Mouse (Mus musculus): Measurements from ENCODE around the gene Aggf1. TPM values are rescaled to one million over a fixed set of nuclear protein-coding genes. Genes with fewer than 3 reads are reported as not detected.

Aggf1 gene
- polyA plus RNA-seq, 1 experiment from 2014 or later = 30.2 TPM

DNA sequence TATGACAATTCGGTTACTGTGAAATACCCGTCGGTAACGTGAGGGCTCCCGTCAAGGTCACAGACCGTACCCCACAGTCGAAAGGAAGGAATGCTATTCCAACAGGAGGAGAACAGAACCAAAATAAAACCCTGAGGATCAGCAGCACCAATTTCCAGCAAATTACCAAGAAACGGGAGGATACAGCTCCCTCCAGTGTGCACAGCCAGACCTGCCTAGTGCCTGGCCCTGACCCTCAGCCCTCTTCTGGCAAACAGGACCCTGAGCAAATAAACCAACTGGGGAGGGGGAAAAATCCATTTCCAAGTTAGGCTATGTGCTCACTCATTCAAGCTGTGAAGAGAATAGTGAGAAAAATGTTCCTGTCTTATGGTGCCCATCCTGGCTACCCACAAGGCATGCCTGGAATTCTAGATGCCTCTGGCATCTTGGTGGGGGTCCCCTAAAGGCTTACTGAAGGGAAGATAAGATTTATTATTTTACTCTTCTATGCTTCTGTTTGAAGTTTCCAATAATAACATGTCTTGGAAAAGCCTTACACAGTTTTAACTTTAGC, 68.0 kb downstream of the Aggf1 start:
- 62% methylated on average over 8 of the region's 8 CpGs for WGBS
- H3K36me3 ChIP-seq (ENCODE audit: control insufficient read depth, insufficient read depth, low read length) = no peaks in the 10 kb centered on the region
- no peak overlapping the region for H3K4me3 ChIP-seq (ENCODE audit: low read depth, low read length)
- no peak overlapping the region for H3K4me2 ChIP-seq (ENCODE audit: low read depth, low read length)
- no peak overlapping the region for H3K9ac ChIP-seq (ENCODE audit: low read depth, low read length)
- no peak overlapping the region for H3K27ac ChIP-seq (replicated peaks; ENCODE audit: low read depth, low read length)
- DNase-seq (ENCODE audit: low spot score) (no peak), ATAC-seq (ENCODE audit: low read depth) (no peak)
- H3K9me3 ChIP-seq (ENCODE audit: control insufficient read depth, low read length) = no peaks in the 10 kb centered on the region
- H3K27me3 ChIP-seq (replicated peaks; ENCODE audit: control insufficient read depth, insufficient read depth, low read length) = no peaks in the 10 kb centered on the region
- no peaks in the 10 kb centered on the region for H3K4me1 ChIP-seq (ENCODE audit: control insufficient read depth, insufficient read depth, low read length)

DNA sequence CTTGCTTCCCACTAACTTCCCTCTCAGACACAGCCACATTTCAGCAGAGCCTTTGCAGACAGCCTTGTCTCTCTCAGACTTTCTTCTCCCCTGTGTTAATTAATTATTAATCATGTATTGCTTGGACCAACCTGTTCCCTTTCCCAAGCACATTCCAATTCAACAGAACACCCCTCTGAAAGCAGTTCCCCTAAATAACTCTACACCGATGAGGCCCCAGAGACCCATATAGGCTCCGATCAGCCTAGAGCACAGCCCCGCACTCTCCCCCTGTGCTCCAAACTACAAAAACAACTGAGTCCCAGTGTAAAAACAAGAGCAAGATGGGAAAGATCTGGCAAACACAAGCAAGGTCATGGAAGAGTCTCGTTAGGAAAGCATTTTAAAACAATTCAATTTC, 68.6 kb downstream of the Aggf1 start:
- no peak overlapping the region for H3K9ac ChIP-seq (ENCODE audit: low read depth, low read length)
- no peaks in the 10 kb centered on the region for H3K4me1 ChIP-seq (ENCODE audit: control insufficient read depth, insufficient read depth, low read length)
- no peak for DNase-seq (ENCODE audit: low spot score)
- H3K4me2 ChIP-seq (ENCODE audit: low read depth, low read length) = no peak overlapping the region
- H3K9me3 ChIP-seq (ENCODE audit: control insufficient read depth, low read length) = no peaks in the 10 kb centered on the region
- WGBS = 61% methylated on average over 4 of the region's 4 CpGs
- no peak for ATAC-seq (ENCODE audit: low read depth)
- no peak overlapping the region for H3K4me3 ChIP-seq (ENCODE audit: low read depth, low read length)
- no peaks in the 10 kb centered on the region for H3K36me3 ChIP-seq (ENCODE audit: control insufficient read depth, insufficient read depth, low read length)
- H3K27ac ChIP-seq (replicated peaks; ENCODE audit: low read depth, low read length) = no peak overlapping the region
- no peaks in the 10 kb centered on the region for H3K27me3 ChIP-seq (replicated peaks; ENCODE audit: control insufficient read depth, insufficient read depth, low read length)

Other genes with a start within 250 kb of the Aggf1 start
- 4.4 and 4.7 TPM in 2 replicates for gene Pde8b, start 125.0 kb downstream of the Aggf1 start, polyA plus RNA-seq (2014; fragmentation: Nextera tagmentation; extraction: Ambion mirVana)
- 48.4 and 63.6 TPM in 2 replicates for gene Zbed3, start 51.7 kb downstream of the Aggf1 start, polyA plus RNA-seq (2014; fragmentation: Nextera tagmentation; extraction: Ambion mirVana)
- gene Crhbp, start 69.6 kb upstream of the Aggf1 start, polyA plus RNA-seq (2014; fragmentation: Nextera tagmentation; extraction: Ambion mirVana) = 0.16 and 0.64 TPM in 2 replicates
- 1.5 and 2.9 TPM in 2 replicates for gene S100z, start 103.4 kb upstream of the Aggf1 start, polyA plus RNA-seq (2014; fragmentation: Nextera tagmentation; extraction: Ambion mirVana)
- gene F2rl1, start 149.9 kb upstream of the Aggf1 start, polyA plus RNA-seq (2014; fragmentation: Nextera tagmentation; extraction: Ambion mirVana) = 4.4 and 5.5 TPM in 2 replicates
- gene F2r, start 243.1 kb upstream of the Aggf1 start, polyA plus RNA-seq (2014; fragmentation: Nextera tagmentation; extraction: Ambion mirVana) = 63.4 and 75.4 TPM in 2 replicates